Mouse (Mus musculus) lung, postnatal 0 days (tissue): ENCODE measurements around the gene Dcaf6.

Experiments
- CTCF ChIP-seq: IDR thresholded peaks from 2 replicates; pipeline ENCODE4 v1.5.1; 2016; ENCODE audit warnings: antibody characterized with exemption, mild to moderate bottlenecking
- EP300 ChIP-seq: IDR thresholded peaks from 2 replicates; pipeline ENCODE4 v1.6.1; 2016; ENCODE audit warnings: antibody characterized with exemption, mild to moderate bottlenecking, control low read depth

DNA sequence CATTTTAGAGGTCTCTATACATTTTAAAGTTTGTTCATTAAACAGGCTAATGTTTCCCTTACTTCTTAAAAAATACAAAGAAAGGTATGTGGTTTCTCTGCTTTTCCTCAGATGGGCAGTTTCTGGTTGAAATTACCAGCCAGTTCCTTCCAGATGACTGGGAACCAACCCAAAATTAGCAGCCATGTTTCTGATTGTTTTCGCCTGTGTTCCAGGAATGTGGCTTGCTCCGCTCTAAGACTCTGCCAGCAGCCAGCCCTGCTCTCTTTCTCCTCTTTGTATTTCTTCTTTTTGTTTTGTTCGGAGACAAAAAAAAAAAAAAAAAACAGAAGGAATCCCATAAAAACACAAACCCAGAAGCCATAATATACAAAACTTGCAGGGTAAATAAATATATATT, 38.6 kb upstream of the Dcaf6 start:
- TF ChIP-seq CTCF: no peak
- no peak for TF ChIP-seq EP300
